Mouse (Mus musculus) stomach, postnatal 0 days (tissue): ENCODE data around the gene Foxs1.

ENCODE experiments used
- CTCF ChIP-seq: IDR thresholded peaks from 2 replicates; pipeline ENCODE4 v1.5.1; 2016; ENCODE audit warnings: antibody characterized with exemption, low read depth, mild to moderate bottlenecking, moderate library complexity
- EP300 ChIP-seq: optimal IDR thresholded peaks from 2 replicates; pipeline ENCODE3; 2016; ENCODE audit warnings: antibody characterized with exemption

GRCm38 (mm10) chr2:152941106-152941505 lies 8.1 kb upstream of the Foxs1 start:
- TF ChIP-seq EP300 (no peak), CTCF (no peak)
